Mouse (Mus musculus): ENCODE data around the gene Olfr810. TPM values are rescaled to one million over a fixed set of nuclear protein-coding genes. Genes with fewer than 3 reads are reported as not detected.

The Olfr810 gene
- polyA plus RNA-seq (2015; fragmentation: Nextera tagmentation; extraction: Ambion mirVana), result not detected in 2 replicates

DNA sequence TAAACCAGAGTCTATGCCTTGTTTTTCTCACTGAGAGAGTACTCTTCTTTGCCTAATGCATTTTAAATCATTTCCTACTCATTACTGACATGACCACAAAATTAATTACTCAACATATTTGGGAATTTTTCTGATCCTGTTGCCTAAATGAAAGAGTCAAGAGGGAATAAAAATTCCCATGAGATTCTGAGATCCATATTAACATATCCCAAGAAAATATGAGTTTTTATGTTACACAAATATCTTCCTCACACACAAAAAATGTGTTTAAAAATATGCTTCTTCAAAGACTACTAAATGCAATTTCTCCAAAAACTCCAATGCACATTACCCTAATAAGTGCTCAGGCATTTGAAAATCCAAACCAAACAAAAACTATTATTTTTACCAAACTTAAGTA is at the start of gene Olfr810:
Gene Olfr810, minus strand, starts transcription at position 101 of the 400 bp plus-strand sequence.

GRCm38 (mm10) chr10:129804296-129804695 is 9.6 kb upstream of the Olfr810 start, which contains the start of gene Olfr811:
Olfr811 (minus strand) TSS chr10:129804396.

GRCm38 (mm10) chr10:129774338-129774737 is 20.4 kb downstream of the Olfr810 start, which contains the start of gene Olfr809:
Olfr809 (plus strand) TSS chr10:129774638.

GRCm38 (mm10) chr10:129765182-129765581 is 29.5 kb downstream of the Olfr810 start, which contains the start of gene Olfr808:
Olfr808 (plus strand) TSS chr10:129765482.

GRCm38 (mm10) chr10:129757693-129758092 is 37.0 kb downstream of the Olfr810 start, which contains the start of gene Olfr807:
Olfr807 (minus strand) TSS chr10:129757793.

DNA sequence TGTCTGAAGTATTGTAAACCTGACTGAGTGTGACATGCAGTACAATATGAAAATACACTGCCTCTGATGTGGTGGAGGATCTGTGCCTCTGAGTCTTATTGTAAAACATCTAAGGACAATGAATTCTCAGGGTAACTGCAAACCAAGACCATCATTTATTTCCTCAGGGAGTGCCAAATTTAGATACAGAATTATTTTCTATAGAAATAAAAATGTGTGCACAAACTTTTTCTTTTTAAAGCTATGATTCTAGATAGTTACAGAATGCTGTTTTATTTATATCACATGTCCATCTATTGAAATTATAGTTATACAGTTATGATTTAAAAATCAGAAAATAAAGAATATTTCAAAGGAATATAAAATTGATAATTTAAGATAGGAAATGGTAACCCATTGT is 52.9 kb downstream of the Olfr810 start, which contains the start of gene Olfr806:
Gene Olfr806, minus strand, starts transcription at position 101 of the 400 bp plus-strand sequence.

Other genes starting within 250 kb of the Olfr810 start
- gene Olfr794, start 227.3 kb downstream of the Olfr810 start, polyA plus RNA-seq (2015; fragmentation: Nextera tagmentation; extraction: Ambion mirVana), result not detected in 2 replicates
- not detected in 2 replicates for gene Olfr796, start 182.3 kb downstream of the Olfr810 start, polyA plus RNA-seq (2015; fragmentation: Nextera tagmentation; extraction: Ambion mirVana)
- gene Olfr798, start 167.0 kb downstream of the Olfr810 start, polyA plus RNA-seq (2015; fragmentation: Nextera tagmentation; extraction: Ambion mirVana), result not detected in 2 replicates
- gene Olfr799, start 157.4 kb downstream of the Olfr810 start, polyA plus RNA-seq (2015; fragmentation: Nextera tagmentation; extraction: Ambion mirVana), result not detected in 2 replicates
- gene Olfr800, start 137.2 kb downstream of the Olfr810 start, polyA plus RNA-seq (2015; fragmentation: Nextera tagmentation; extraction: Ambion mirVana), result not detected in 2 replicates
- gene Olfr801, start 121.1 kb downstream of the Olfr810 start, polyA plus RNA-seq (2015; fragmentation: Nextera tagmentation; extraction: Ambion mirVana), result not detected in 2 replicates
- not detected in 2 replicates for gene Olfr802, start 106.7 kb downstream of the Olfr810 start, polyA plus RNA-seq (2015; fragmentation: Nextera tagmentation; extraction: Ambion mirVana)
- not detected in 2 replicates for gene Olfr803, start 100.6 kb downstream of the Olfr810 start, polyA plus RNA-seq (2015; fragmentation: Nextera tagmentation; extraction: Ambion mirVana)
- gene Olfr804, start 91.7 kb downstream of the Olfr810 start, polyA plus RNA-seq (2015; fragmentation: Nextera tagmentation; extraction: Ambion mirVana), result not detected in 2 replicates
- not detected in 2 replicates for gene Olfr805, start 65.5 kb downstream of the Olfr810 start, polyA plus RNA-seq (2015; fragmentation: Nextera tagmentation; extraction: Ambion mirVana)
- not detected in 2 replicates for gene Olfr806, start 53.0 kb downstream of the Olfr810 start, polyA plus RNA-seq (2015; fragmentation: Nextera tagmentation; extraction: Ambion mirVana)
- not detected in 2 replicates for gene Olfr807, start 37.1 kb downstream of the Olfr810 start, polyA plus RNA-seq (2015; fragmentation: Nextera tagmentation; extraction: Ambion mirVana)
- gene Olfr808, start 29.4 kb downstream of the Olfr810 start, polyA plus RNA-seq (2015; fragmentation: Nextera tagmentation; extraction: Ambion mirVana), result not detected in 2 replicates
- not detected in 2 replicates for gene Olfr809, start 20.3 kb downstream of the Olfr810 start, polyA plus RNA-seq (2015; fragmentation: Nextera tagmentation; extraction: Ambion mirVana)
- not detected in 2 replicates for gene Olfr811, start 9.5 kb upstream of the Olfr810 start, polyA plus RNA-seq (2015; fragmentation: Nextera tagmentation; extraction: Ambion mirVana)
- not detected in 2 replicates for gene Olfr812, start 51.2 kb upstream of the Olfr810 start, polyA plus RNA-seq (2015; fragmentation: Nextera tagmentation; extraction: Ambion mirVana)
- gene Olfr813, start 60.5 kb upstream of the Olfr810 start, polyA plus RNA-seq (2015; fragmentation: Nextera tagmentation; extraction: Ambion mirVana), result not detected in 2 replicates
- gene Olfr814, start 84.9 kb upstream of the Olfr810 start, polyA plus RNA-seq (2015; fragmentation: Nextera tagmentation; extraction: Ambion mirVana), result not detected in 2 replicates
- not detected in 2 replicates for gene Olfr815, start 111.0 kb upstream of the Olfr810 start, polyA plus RNA-seq (2015; fragmentation: Nextera tagmentation; extraction: Ambion mirVana)
- gene Olfr816, start 120.7 kb upstream of the Olfr810 start, polyA plus RNA-seq (2015; fragmentation: Nextera tagmentation; extraction: Ambion mirVana), result not detected in 2 replicates
- gene Olfr818, start 154.2 kb upstream of the Olfr810 start, polyA plus RNA-seq (2015; fragmentation: Nextera tagmentation; extraction: Ambion mirVana), result not detected in 2 replicates
- gene Olfr819, start 172.3 kb upstream of the Olfr810 start, polyA plus RNA-seq (2015; fragmentation: Nextera tagmentation; extraction: Ambion mirVana), result not detected in 2 replicates
- gene Olfr247, start 181.2 kb upstream of the Olfr810 start, polyA plus RNA-seq (2015; fragmentation: Nextera tagmentation; extraction: Ambion mirVana), result not detected in 2 replicates
- not detected in 2 replicates for gene Gm10310, start 190.1 kb upstream of the Olfr810 start, polyA plus RNA-seq (2015; fragmentation: Nextera tagmentation; extraction: Ambion mirVana)
- gene Olfr820, start 217.7 kb upstream of the Olfr810 start, polyA plus RNA-seq (2015; fragmentation: Nextera tagmentation; extraction: Ambion mirVana), result not detected in 2 replicates
- not detected in 2 replicates for gene Olfr821, start 235.4 kb upstream of the Olfr810 start, polyA plus RNA-seq (2015; fragmentation: Nextera tagmentation; extraction: Ambion mirVana)

Data from skeletal muscle tissue, postnatal 0 days (tissue).